Comparison of ENCODE assay signal across 27 mouse cellular contexts in the genomic region with DNA sequence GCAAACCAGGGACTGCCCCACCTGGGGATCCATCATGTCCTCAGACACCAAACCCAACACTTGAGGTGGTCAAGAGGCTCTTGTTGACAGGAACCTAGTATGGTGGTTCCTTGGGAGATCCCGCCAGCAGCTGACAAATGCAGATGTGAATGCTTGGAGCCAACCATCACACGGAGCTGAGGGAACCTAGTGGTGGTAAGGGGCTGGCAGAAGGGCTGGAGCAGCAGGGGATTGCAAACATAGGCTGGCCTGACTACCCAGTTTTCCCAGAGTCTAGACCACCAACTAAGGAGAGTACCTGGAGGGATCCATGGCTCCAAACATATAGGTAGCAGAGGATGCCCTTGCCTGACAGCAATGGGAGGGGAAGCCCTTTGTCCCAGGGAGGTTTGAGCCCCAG.
"Had no signal": no experiment of that assay in that cellular context is flagged by ENCODE, and none has a peak within 500 bp of the region (broad histone marks: within the 10 kb centered on the region; RNA-seq: fewer than 3 reads in every experiment).

No protein-coding gene starts in this region.

- H3K9me3 ChIP-seq: heart, embryonic 13.5 days; heart, embryonic 15.5 days; hindbrain, embryonic 10.5 days; hindbrain, embryonic 12.5 days; intestine, embryonic 15.5 days; limb, embryonic 10.5 days; limb, embryonic 12.5 days; liver, embryonic 13.5 days had no signal

- H3K27ac ChIP-seq: gastrocnemius, adult 2 months; heart, adult 2 months; heart, embryonic 13.5 days; heart, embryonic 15.5 days; hindbrain, embryonic 10.5 days; hindbrain, embryonic 12.5 days; hindbrain, embryonic 14.5 days; intestine, embryonic 15.5 days; layer of hippocampus, adult 2 months; left cerebral cortex, adult 2 months; limb, embryonic 12.5 days; liver, embryonic 13.5 days had no signal

- DNase-seq: gastrocnemius, adult 2 months; gastrocnemius, postnatal 10 days; gastrocnemius, postnatal 25 days; heart, adult 2 months; heart, postnatal 14 days; heart, postnatal 4 days; kidney, adult 18-20 months; kidney, adult 8-10 months; kidney, postnatal 10 days; kidney, postnatal 25 days; kidney, postnatal 4 days; liver; liver, embryonic 13.5 days had no signal

- H3K36me3 ChIP-seq: heart, embryonic 15.5 days; hindbrain, embryonic 10.5 days; hindbrain, embryonic 12.5 days; intestine, embryonic 15.5 days; liver, embryonic 13.5 days had no signal

- H3K9ac ChIP-seq: heart, embryonic 13.5 days; heart, embryonic 15.5 days; intestine, embryonic 15.5 days; limb, embryonic 12.5 days; liver, embryonic 13.5 days had no signal

- ATAC-seq: hindbrain, embryonic 16.5 days; inflammation-experienced regulatory T-cells, adult 6 months; intestine, embryonic 15.5 days; intestine, postnatal 0 days had no signal

- H3K4me2 ChIP-seq: hindbrain, embryonic 12.5 days; intestine, embryonic 15.5 days; limb, embryonic 12.5 days; liver, embryonic 11.5 days had no signal

- H3K27me3 ChIP-seq: heart, embryonic 13.5 days; heart, embryonic 15.5 days; hindbrain, embryonic 12.5 days; intestine, embryonic 15.5 days; limb, embryonic 12.5 days; liver, embryonic 13.5 days had no signal

- H3K4me3 ChIP-seq: gastrocnemius, adult 2 months; heart, adult 2 months; heart, embryonic 13.5 days; heart, embryonic 15.5 days; hindbrain, embryonic 10.5 days; hindbrain, embryonic 12.5 days; intestine, embryonic 15.5 days; layer of hippocampus, adult 2 months; left cerebral cortex, adult 2 months; limb, embryonic 10.5 days; limb, embryonic 12.5 days; liver, embryonic 13.5 days had no signal
